Mouse (Mus musculus): ENCODE data around the gene Cacna1c. TPM values are rescaled to one million over a fixed set of nuclear protein-coding genes. Genes with fewer than 3 reads are reported as not detected.

The Cacna1c gene
- total RNA-seq, 2 experiments from 2014 or later = 86.4 to 90.0 TPM

GRCm38 (mm10) chr6:119072772-119073171, 123.4 kb downstream of the Cacna1c start:
- Histone ChIP-seq H3K27ac (peak overlapping the region; percentile 76), H3K4me3 (no peak overlapping the region)
- no peak for DNase-seq (ENCODE audit: low spot score in 2 of 2)
- no peak for TF ChIP-seq CTCF (conservative IDR thresholded peaks at IDR 0.05)

- Histone ChIP-seq H3K27ac (peak overlapping the region; percentile 48), H3K4me3 (no peak overlapping the region)
- DNase-seq (ENCODE audit: low spot score in 2 of 2) = peak in 1 of 2 experiments; percentile 44
- no peak for TF ChIP-seq CTCF (conservative IDR thresholded peaks at IDR 0.05)
Measured at GRCm38 (mm10) chr6:119070771-119071170, 125.4 kb downstream of the Cacna1c start.

- TF ChIP-seq CTCF (conservative IDR thresholded peaks at IDR 0.05) = no peak
Measured at GRCm38 (mm10) chr6:119070351-119070750, 125.9 kb downstream of the Cacna1c start.

GRCm38 (mm10) chr6:119069145-119069544, 127.1 kb downstream of the Cacna1c start:
- Histone ChIP-seq H3K4me3 (no peak overlapping the region), H3K27ac (peak overlapping the region; percentile 75)
- no peak for DNase-seq (ENCODE audit: low spot score in 2 of 2)
- no peak for TF ChIP-seq CTCF (conservative IDR thresholded peaks at IDR 0.05)

More at GRCm38 (mm10) chr6:119070351-119070750, 125.9 kb downstream of the Cacna1c start:
- H3K4me3 ChIP-seq = no peak overlapping the region
- no peak for DNase-seq (ENCODE audit: low spot score in 2 of 2)
- peak overlapping the region; percentile 48 for H3K27ac ChIP-seq

- no peak for TF ChIP-seq CTCF (conservative IDR thresholded peaks at IDR 0.05)
- H3K27ac ChIP-seq = peak overlapping the region; percentile 75
- DNase-seq (ENCODE audit: low spot score in 2 of 2) = no peak
- no peak overlapping the region for H3K4me3 ChIP-seq
Measured at GRCm38 (mm10) chr6:119068650-119069049, 127.6 kb downstream of the Cacna1c start.

- no peak for TF ChIP-seq CTCF (conservative IDR thresholded peaks at IDR 0.05)
- H3K4me3 ChIP-seq = no peak overlapping the region
- DNase-seq (ENCODE audit: low spot score in 2 of 2) = no peak
- peak overlapping the region; percentile 53; the same call in 1 of the 2 replicates for H3K27ac ChIP-seq
Measured at GRCm38 (mm10) chr6:119064961-119065360, 131.3 kb downstream of the Cacna1c start.

GRCm38 (mm10) chr6:119064430-119064829, 131.8 kb downstream of the Cacna1c start:
- TF ChIP-seq CTCF (conservative IDR thresholded peaks at IDR 0.05) = no peak
- Histone ChIP-seq H3K4me3 (no peak overlapping the region), H3K27ac (peak overlapping the region; percentile 53; the same call in 1 of the 2 replicates)
- DNase-seq (ENCODE audit: low spot score in 2 of 2) = no peak

- H3K27ac ChIP-seq = peak overlapping the region; percentile 23; the same call in 1 of the 2 replicates
- TF ChIP-seq CTCF (conservative IDR thresholded peaks at IDR 0.05) = no peak
- DNase-seq (ENCODE audit: low spot score in 2 of 2) = no peak
- no peak overlapping the region for H3K4me3 ChIP-seq
Measured at GRCm38 (mm10) chr6:119062695-119063094, 133.5 kb downstream of the Cacna1c start.

- no peak for DNase-seq (ENCODE audit: low spot score in 2 of 2)
- no peak for TF ChIP-seq CTCF (conservative IDR thresholded peaks at IDR 0.05)
- peak overlapping the region; percentile 69 for H3K27ac ChIP-seq
- H3K4me3 ChIP-seq = no peak overlapping the region
Measured at GRCm38 (mm10) chr6:119058896-119059295, 137.3 kb downstream of the Cacna1c start.

GRCm38 (mm10) chr6:119058461-119058860, 137.8 kb downstream of the Cacna1c start:
- Histone ChIP-seq H3K4me3 (no peak overlapping the region), H3K27ac (peak overlapping the region; percentile 69)
- no peak for DNase-seq (ENCODE audit: low spot score in 2 of 2)
- TF ChIP-seq CTCF (conservative IDR thresholded peaks at IDR 0.05) = no peak

GRCm38 (mm10) chr6:119057076-119057479, 139.1 kb downstream of the Cacna1c start:
- DNase-seq (ENCODE audit: low spot score in 2 of 2) = no peak
- H3K27ac ChIP-seq = peak overlapping the region; percentile 60; the same call in 1 of the 2 replicates
- TF ChIP-seq CTCF (conservative IDR thresholded peaks at IDR 0.05) = no peak
- H3K4me3 ChIP-seq = no peak overlapping the region; the same call in 1 of the 2 replicates

- H3K4me3 ChIP-seq = no peak overlapping the region
- H3K27ac ChIP-seq = 0 out of 2 replicates have a peak overlapping the region, but pooled peaks have one; percentile 12
- no peak for DNase-seq (ENCODE audit: low spot score in 2 of 2)
- no peak for TF ChIP-seq CTCF (conservative IDR thresholded peaks at IDR 0.05)
Measured at GRCm38 (mm10) chr6:119052801-119053200, 143.4 kb downstream of the Cacna1c start.

- H3K27ac ChIP-seq = 0 out of 2 replicates have a peak overlapping the region, but pooled peaks have one; percentile 12
- no peak for TF ChIP-seq CTCF (conservative IDR thresholded peaks at IDR 0.05)
- no peak for DNase-seq (ENCODE audit: low spot score in 2 of 2)
- no peak overlapping the region for H3K4me3 ChIP-seq
Measured at GRCm38 (mm10) chr6:119052366-119052765, 143.9 kb downstream of the Cacna1c start.

- TF ChIP-seq CTCF (conservative IDR thresholded peaks at IDR 0.05) = no peak
- H3K4me3 ChIP-seq = no peak overlapping the region
- no peak for DNase-seq (ENCODE audit: low spot score in 2 of 2)
- H3K27ac ChIP-seq = 0 out of 2 replicates have a peak overlapping the region, but pooled peaks have one; percentile 25
Measured at GRCm38 (mm10) chr6:119051721-119052120, 144.5 kb downstream of the Cacna1c start.

Data from layer of hippocampus, adult 2 months (tissue).